Mouse (Mus musculus) layer of hippocampus, postnatal 36 days (tissue): ENCODE measurements around the gene Gstm2. TPM values are rescaled to one million over a fixed set of nuclear protein-coding genes. Genes with fewer than 3 reads are reported as not detected.
"Not testable (repeated sequence)": the region's sequence is repeated elsewhere in the genome, so short reads cannot be mapped to it uniquely, and the experiment has no call there.

Source experiments
- DNase-seq, 2 experiments: peaks; one replicate each; pipeline ENCODE4 v3.0.0; 2022
- total RNA-seq, 2 experiments: library from RNA; stranded (reverse); gene quantifications; 2 replicates each; pipeline ENCODE4 v1.2.3; 2021

Gstm2 gene
- total RNA-seq, result 1 to 10 TPM; 3.1 to 3.6 TPM

DNA sequence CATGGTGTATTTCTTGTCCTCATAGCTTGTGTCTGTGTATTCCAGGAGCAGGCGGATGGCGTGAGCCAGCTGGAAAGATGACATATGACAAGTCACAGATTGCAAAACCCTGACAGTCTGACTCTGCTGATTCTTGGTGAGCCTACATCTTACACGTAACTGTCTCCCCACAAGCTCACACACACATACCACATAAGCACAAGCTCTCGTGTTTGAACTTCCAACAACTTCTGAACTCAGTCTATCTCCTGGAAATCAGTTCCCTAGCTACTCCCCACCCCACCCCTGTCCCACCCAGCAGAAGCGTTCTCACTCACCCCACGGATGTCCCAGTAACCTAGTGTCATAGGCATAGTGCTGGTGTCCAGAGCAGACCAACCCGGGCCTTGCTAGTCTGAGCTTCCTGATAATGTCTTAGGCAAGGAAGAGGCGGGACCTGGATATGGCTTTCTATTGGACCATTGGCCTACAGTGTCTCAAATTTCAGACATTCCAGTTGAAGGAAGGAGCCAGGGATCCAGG lies at the start of gene Gstm2:
TSS of gene Gstm2 (minus strand) at position 413 of the 522 bp plus-strand sequence.
- DNase-seq, result peak; percentile 27 to 33

- no peak for DNase-seq
These were observed 46.9 kb upstream of the Gstm2 start for GRCm38 (mm10) chr3:108033156-108033555.

DNA sequence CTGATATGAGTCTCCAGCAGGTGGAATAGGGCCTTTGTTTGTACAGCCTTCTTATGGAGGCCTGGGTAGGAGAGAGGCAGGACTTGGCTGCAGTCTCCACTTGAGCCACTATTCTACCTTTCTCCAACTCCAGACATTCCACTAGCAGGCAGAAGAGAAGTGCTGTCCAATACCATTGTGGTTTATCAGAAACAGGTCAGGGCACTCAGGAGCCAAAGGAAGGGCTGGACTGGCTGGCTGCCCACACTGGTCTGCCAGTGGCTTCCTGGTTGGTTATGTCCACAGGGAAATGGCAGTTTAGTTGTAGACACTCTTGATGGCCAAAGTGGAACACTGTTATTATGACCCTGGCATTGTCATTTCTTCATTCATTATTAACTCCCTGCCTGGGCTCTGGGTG lies 45.9 kb upstream of the Gstm2 start:
- no peak for DNase-seq

- no peak for DNase-seq
These were observed 42.5 kb upstream of the Gstm2 start for GRCm38 (mm10) chr3:108028641-108029365.

DNA sequence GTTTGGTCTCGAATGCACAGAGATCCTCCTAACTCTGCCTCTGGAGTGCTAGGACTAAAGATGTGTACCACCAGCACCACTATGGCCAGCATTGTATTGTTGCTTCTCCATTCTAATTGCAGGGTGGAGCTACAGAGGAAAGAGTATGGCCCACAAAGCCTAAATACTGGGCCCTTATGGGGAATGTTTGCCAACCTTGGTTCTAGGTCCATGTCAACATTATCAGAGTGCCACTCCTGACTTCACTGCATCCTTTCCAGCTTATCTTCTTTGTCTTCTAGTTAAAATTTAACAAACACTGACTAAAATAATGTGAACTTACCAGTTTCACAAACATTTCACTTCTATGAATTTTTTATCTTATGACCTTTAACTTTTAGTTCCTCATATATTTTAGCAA lies 40.3 kb upstream of the Gstm2 start:
- DNase-seq, result no peak

- DNase-seq, result no peak
These were observed 39.8 kb upstream of the Gstm2 start for GRCm38 (mm10) chr3:108026049-108026448.

DNA sequence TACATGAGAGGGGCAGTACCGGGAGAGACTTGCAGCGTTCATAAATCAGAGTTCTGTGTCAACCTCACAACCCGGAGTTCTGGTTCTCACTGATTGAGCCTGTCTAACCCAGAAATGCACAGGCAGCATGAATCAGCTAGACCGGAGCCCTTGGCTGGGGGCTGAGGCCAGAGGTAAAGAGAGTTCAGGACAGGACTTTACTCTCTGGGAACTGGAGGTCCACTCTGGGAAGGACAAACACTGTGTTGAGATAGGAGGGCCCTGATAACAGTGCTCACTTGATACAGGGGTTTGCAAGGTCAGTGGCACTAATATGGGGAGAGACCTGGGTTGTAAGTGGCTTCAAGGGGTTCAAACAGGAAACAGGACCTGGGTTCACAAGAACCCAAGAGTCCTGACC lies 39.1 kb upstream of the Gstm2 start:
- DNase-seq, result no peak

DNA sequence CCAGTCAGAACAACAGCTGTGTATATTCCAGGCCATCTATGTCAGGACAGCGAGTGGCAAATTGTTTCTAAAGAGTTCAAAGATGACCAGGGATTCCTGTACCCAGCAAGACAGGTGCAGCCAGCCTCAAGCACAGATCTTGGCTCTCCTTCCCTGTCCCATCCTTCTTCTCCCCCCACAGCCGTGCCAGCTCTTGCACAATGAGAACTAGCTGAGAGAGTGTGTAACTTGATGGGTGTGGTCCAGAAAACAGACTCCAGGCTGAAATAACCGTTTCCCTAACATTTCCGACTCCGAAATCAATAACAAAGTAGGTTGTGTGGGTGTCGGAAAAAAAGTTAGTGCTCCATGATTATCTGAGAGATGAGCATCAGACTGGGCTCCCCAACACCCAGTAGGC lies 36.4 kb upstream of the Gstm2 start:
- no peak for DNase-seq

- DNase-seq, result not testable (repeated sequence)
These were observed 34.2 kb upstream of the Gstm2 start for GRCm38 (mm10) chr3:108020351-108021022.

DNA sequence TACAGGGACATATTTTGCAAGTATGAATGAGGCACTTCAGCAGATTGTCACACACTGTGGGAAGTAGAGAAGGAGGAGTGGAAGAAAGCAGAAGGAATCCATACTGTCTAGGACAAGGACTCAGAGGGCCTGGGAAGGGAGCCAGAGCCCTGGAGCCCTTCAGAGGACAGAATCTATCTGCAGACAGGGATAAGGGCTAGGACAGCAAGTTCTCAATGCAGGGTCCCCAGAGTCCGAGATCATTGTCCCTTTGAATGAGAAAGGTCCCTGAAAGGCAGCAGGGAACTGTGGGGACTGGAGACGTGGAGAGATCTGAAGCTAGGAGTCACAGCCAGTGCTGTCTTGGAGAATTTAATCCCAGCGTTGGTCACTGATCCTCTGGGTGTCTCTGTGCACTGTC lies 33.0 kb upstream of the Gstm2 start:
- DNase-seq, result not testable (repeated sequence)

- no peak for DNase-seq
These were observed 32.1 kb upstream of the Gstm2 start for GRCm38 (mm10) chr3:108018190-108018820.

GRCm38 (mm10) chr3:108017473-108018189 lies 31.4 kb upstream of the Gstm2 start, which contains the start of gene Gstm1:
TSS of gene Gstm1 (minus strand) at chr3:108017973.
- peak; percentile 92 to 93 for DNase-seq

DNA sequence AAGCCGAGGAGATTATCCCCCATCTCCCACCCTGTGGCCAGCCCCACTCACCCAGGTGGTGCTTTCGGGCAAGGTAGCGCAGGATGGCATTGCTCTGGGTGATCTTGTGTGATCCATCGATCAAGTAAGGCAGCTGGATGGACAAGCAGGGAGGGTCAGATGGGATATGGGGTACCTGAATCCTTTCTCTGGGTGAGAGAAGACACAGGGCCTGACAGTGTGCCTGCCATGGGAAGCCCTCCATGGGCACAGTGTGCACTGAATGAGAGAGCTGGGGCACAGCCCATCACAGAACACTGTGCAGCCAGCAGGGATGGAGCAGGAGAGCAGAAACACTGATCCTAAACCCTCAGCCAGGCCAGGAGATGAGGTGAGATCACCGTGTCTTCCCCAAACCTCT lies 30.2 kb upstream of the Gstm2 start:
- not testable (repeated sequence) for DNase-seq

DNA sequence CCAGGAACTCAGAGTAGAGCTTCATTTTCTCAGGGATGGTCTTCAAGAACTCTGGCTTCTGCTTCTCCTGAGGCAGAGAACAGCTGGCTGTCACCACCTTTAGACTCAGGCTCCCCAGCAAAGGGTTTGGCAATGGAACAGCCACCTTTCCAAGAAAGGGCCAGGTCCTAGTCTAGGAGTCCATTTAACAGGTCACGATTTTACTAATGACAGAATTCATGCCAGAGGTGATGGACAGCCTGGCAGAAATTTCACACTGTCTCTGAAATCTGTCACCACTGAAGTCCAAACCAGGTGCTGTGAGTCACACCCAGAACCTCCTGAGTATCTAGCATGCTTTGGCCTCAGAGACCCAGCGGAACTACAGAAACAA lies 28.7 kb upstream of the Gstm2 start:
- no peak for DNase-seq

DNA sequence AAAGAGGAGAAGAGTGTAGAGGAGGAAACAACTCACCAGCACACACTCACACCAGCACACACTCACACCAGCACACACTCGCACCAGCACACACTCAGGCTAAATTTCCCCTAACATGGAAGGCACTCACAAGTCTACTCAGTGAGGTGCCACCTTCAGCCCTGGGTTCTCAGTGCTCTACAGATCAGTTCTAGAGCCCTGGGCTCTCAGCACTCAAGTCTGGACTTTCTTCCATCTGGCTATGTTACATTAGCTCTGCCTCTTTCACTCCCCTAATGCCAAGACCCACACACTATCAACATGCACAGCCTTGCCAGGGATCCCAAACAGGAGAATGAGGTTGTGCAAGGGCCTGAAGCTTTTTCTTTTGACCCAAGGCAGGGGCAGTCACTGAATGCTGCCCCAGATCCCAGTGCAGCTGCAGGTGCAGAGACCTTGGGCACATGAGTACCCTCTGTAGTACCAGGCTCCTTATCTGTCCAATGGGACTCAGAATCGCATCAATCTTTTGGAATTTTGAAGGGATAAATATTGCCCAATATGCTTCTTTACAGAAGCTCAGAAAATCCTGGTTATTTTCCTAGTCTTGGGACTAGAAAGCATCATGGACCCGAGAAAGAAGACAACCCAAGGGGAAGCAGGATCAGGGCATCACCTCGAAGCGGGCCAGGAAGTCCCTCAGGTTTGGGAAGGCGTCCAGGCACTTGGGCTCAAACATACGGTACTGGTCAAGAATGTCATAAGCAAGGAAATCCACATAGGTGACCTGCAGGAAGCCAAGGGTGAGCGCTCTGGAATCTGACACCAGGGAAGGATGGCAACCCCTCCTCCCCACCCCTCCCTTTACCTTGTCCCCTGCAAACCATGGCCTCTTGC lies 28.1 kb upstream of the Gstm2 start:
- DNase-seq, result no peak

DNA sequence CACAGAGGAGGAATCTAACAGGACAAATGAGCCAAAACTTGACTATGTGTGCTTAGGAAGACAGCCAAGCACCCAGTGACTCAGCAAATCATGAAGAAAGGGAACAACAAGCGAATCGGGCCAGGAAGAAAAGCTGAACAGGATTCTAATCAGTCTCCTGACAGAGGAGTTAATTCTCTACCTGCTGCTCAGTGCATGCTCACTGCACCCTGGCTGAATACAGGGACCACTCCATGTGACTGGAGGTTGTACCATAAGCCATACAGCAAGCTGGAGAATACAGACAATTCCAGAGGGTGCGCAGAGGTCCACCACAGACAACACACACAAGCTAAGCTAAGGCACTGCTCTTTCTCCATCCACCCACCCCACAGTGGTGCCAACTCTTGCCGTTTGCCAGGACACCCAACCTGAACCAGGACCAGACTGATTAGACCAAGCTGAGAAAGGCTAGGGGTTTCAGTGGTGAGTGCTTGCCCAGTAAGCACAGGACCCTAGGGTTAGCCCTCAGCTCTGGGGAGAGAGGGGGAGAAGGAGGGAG lies 27.1 kb upstream of the Gstm2 start:
- peak; percentile 59 to 61 for DNase-seq

- no peak for DNase-seq
These were observed 25.3 kb upstream of the Gstm2 start for GRCm38 (mm10) chr3:108011558-108011957.

DNA sequence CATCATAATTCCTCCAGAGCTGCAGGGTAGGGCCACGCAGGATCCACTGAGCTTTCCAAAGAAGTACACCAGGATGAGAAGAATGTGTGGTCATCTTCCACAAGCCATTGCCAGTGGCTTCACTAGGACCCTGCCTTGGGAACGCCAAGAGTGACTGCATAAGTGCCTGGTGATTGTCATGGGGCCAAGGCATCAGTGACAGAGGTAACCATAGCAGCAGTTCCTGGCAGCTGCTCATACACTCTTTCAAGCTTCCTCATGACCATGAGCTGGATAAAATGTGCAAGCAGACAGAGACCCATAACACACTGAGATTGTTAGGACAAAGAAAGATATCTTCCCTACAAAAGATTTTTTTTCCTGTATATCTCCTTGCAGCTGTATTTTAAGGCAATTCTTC lies 24.0 kb upstream of the Gstm2 start:
- DNase-seq, result peak in 1 of 2 experiments; percentile 43

GRCm38 (mm10) chr3:108002021-108002420 lies 15.8 kb upstream of the Gstm2 start:
- DNase-seq, result no peak

DNA sequence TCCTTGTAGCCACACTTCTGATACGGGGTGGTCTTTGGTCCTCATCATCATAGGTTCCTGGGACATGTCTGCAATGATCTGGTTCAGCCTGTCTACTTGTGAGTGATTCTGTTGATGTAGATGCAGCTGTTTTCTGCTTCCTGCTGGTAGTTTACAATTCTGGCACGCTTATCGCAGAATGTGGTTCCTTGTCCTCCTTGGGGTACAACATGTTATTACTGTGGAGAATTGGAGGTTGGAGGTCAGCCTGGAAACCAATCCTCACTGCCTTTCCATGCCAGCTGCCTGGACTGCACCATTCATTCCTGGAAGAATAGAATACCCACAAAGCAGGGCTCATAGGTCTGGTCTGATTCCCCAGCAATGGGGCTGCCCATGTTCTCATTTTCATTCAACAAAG lies 13.2 kb upstream of the Gstm2 start:
- DNase-seq, result no peak

- no peak for DNase-seq
These were observed 12.3 kb upstream of the Gstm2 start for GRCm38 (mm10) chr3:107998591-107998990.
